Mouse (Mus musculus): ENCODE data around the gene Ugt1a6b. TPM values are rescaled to one million over a fixed set of nuclear protein-coding genes. Genes with fewer than 3 reads are reported as not detected.

Gene Ugt1a6b
- total RNA-seq, 2 experiments from 2014 or later, result 3.7 to 4.6 TPM

DNA sequence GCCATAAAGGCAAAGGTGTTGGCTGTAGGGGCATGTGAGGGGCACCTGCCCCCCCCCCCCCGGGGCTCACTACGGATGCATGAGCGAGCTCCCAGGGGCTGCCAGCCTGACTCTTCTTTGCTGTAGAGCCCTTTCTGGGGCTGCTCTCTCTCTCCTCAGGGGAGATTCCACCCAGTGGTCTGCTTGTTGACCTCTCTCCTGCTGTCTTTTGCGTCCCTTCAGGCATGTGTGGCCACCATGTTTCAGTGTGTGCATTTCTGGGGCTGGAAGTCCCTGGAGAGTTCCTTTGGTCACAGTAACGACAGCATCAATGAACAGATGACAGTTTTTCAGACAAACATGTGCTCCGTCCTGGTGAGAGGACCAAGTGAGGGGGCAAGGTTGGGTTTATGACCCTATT lies 155.3 kb downstream of the Ugt1a6b start:
- no peak for ATAC-seq (ENCODE audit: poor library complexity, severe bottlenecking)

GRCm38 (mm10) chr1:88258881-88259642 lies 156.0 kb downstream of the Ugt1a6b start:
- ATAC-seq (ENCODE audit: poor library complexity, severe bottlenecking), result no peak

GRCm38 (mm10) chr1:88259643-88260024 lies 156.6 kb downstream of the Ugt1a6b start:
- no peak for ATAC-seq (ENCODE audit: poor library complexity, severe bottlenecking)

- ATAC-seq (ENCODE audit: poor library complexity, severe bottlenecking), result peak; percentile 22
Observed at GRCm38 (mm10) chr1:88260114-88260513, 157.1 kb downstream of the Ugt1a6b start.

DNA sequence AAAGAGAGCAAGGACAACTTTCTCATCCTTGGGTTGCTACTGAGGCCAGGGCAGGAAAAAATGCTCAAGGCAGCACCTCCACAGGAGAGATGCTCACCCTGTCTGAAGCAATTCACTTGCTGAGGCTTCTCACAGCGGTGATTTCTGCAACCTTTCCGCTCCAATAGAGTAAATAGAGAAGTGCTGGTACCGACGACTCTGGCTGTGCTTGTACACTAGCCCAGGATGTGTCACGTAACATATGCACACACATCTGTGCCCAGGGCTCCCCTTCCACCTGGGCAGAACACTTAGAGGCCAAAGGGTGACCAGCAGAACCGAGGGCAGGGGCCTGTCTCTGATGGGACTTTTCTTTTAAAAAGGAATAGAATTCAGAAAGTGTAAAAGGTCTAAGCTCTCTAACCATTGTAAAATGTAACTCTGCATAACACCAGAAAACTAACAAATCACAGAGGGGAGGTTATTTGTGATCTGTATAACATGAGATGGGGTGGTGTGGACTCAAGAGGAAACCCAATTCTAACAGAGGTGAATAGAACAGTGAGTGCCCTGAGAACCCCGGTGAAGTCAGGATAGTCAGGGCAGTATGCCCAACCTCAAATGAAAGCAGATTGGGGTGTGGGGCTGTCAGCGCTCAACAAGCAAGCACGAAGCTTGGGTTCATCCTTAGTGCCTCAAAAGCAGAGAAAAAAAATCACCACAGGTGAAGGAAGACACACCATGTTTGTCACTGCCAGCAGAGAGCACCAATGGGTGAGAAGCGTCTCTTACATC lies 157.7 kb downstream of the Ugt1a6b start:
- ATAC-seq (ENCODE audit: poor library complexity, severe bottlenecking), result peak; percentile 48

GRCm38 (mm10) chr1:88261706-88262105 lies 158.7 kb downstream of the Ugt1a6b start:
- no peak for ATAC-seq (ENCODE audit: poor library complexity, severe bottlenecking)

DNA sequence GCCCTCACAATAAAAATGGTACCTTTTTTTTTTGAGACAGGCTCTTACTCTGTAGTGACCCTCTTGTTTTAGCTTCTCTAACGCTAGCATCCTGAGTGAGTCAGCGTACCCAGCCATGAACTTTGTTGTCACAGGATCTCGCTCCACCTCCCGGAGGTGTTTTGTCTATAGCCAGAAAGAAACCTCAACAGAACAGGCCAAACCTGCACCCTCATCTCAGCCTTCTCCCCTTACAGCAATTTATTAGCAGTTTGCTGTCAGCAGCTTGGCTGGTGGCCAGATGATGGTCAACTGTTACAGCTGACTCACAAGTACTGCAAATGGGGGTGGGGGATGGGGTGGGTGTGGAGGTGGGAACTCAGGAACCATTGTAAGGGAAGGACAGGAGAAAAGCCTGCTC lies 159.2 kb downstream of the Ugt1a6b start:
- 0 out of 2 replicates have a peak, but pooled peaks have one; percentile 2 for ATAC-seq (ENCODE audit: poor library complexity, severe bottlenecking)

GRCm38 (mm10) chr1:88262961-88263360 lies 159.9 kb downstream of the Ugt1a6b start:
- no peak for ATAC-seq (ENCODE audit: poor library complexity, severe bottlenecking)

GRCm38 (mm10) chr1:88263778-88264177 lies 160.7 kb downstream of the Ugt1a6b start:
- ATAC-seq (ENCODE audit: poor library complexity, severe bottlenecking), result no peak

DNA sequence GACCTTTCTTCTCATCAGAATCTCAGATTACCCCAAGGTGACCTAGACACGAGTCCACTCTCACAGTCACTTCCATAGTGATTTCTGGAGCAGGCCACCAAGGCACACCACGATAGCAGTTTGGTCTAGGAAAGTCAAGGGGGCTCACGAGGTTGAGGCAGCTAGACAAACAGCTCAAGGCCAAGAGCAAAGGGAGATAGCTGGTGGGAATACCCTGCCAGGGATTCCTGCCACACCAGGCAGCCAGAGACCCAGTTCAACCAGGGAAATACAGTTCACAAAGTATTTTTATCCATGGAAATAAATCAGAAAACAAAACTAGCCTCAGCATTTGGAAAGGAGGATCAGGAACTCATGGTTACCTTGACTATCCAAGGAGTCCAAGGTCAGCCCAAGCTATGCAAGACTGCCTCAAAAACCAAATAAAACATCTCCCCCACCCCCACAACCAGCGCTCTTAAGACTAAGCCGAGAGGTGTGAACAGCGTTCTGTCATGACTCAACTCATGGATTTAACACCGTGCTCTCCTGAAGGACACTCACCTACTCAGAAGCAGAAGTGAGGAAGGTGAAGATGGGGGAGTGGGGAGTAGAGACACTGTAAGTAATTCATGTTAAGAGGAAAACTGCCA lies 161.3 kb downstream of the Ugt1a6b start:
- ATAC-seq (ENCODE audit: poor library complexity, severe bottlenecking), result no peak

GRCm38 (mm10) chr1:88264869-88265240 lies 161.8 kb downstream of the Ugt1a6b start:
- no peak for ATAC-seq (ENCODE audit: poor library complexity, severe bottlenecking)

GRCm38 (mm10) chr1:88266123-88266522 lies 163.1 kb downstream of the Ugt1a6b start:
- no peak for ATAC-seq (ENCODE audit: poor library complexity, severe bottlenecking)

DNA sequence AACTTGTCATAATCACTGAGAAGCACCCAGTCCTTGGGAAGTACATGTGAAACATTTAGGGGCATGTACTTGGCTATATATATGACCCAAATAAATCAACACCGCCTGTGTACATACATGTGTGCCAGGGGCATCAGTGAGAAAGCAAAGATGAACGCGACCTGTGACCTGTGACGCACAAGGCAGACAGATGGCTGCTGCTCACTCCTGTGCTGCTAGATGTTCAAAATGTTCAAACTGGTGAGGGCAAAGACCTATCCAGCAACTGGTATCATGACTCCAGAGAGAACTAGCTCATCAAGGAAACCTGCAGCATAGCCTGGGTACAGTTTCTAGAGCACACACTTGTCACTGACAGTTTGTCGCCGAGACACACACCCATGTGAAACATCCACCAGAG lies 164.4 kb downstream of the Ugt1a6b start:
- ATAC-seq (ENCODE audit: poor library complexity, severe bottlenecking), result no peak

DNA sequence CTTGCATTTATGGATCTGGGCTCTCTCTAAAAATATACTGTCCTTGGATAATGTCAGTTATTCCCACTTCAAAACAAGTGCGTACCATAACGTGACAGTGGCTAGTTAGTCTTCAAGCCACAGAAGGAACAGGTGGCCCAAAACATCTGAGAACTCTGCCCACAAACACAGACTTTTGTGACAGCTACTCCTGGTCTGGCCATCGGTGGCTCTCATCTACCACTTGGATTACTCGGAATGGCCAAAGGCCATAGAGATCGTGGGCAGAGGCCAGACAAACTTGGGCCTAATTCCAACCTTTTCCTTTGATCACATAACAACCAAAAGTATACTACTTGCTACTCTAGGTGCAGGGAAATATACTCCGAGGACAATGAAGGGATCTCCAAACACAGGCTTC lies 165.0 kb downstream of the Ugt1a6b start:
- ATAC-seq (ENCODE audit: poor library complexity, severe bottlenecking), result no peak

Other genes starting within 250 kb of the Ugt1a6b start
- gene Dgkd, start 250.0 kb upstream of the Ugt1a6b start, total RNA-seq (2015), result 52.2 and 73.5 TPM in 2 replicates
- gene Dgkd, start 250.0 kb upstream of the Ugt1a6b start, total RNA-seq (2017), result 59.7 and 63.8 TPM in 2 replicates
- 7.0 and 8.8 TPM in 2 replicates for gene Usp40, start 94.7 kb upstream of the Ugt1a6b start, total RNA-seq (2015)
- gene Usp40, start 94.7 kb upstream of the Ugt1a6b start, total RNA-seq (2017), result 12.8 and 18.9 TPM in 2 replicates
- not detected in 2 replicates for gene Ugt1a10, start 47.9 kb upstream of the Ugt1a6b start, total RNA-seq (2015)
- not detected in 2 replicates for gene Ugt1a10, start 47.9 kb upstream of the Ugt1a6b start, total RNA-seq (2017)
- gene Ugt1a9, start 32.5 kb upstream of the Ugt1a6b start, total RNA-seq (2015), result not detected in 2 replicates
- not detected in 2 replicates for gene Ugt1a9, start 32.5 kb upstream of the Ugt1a6b start, total RNA-seq (2017)
- not detected in 2 replicates for gene Ugt1a8, start 15.4 kb upstream of the Ugt1a6b start, total RNA-seq (2015)
- not detected in 2 replicates for gene Ugt1a8, start 15.4 kb upstream of the Ugt1a6b start, total RNA-seq (2017)
- gene Ugt1a7c, start 8.2 kb upstream of the Ugt1a6b start, total RNA-seq (2015), result 120 and 121 TPM in 2 replicates
- 178 and 196 TPM in 2 replicates for gene Ugt1a7c, start 8.2 kb upstream of the Ugt1a6b start, total RNA-seq (2017)
- 7.2 and 7.6 TPM in 2 replicates for gene Ugt1a6a, start 31.6 kb downstream of the Ugt1a6b start, total RNA-seq (2015)
- gene Ugt1a6a, start 31.6 kb downstream of the Ugt1a6b start, total RNA-seq (2017), result 4.6 and 6.5 TPM in 2 replicates
- gene Ugt1a5, start 62.8 kb downstream of the Ugt1a6b start, total RNA-seq (2015), result 4.3 and 6.1 TPM in 2 replicates
- 0.28 and 0.84 TPM in 2 replicates for gene Ugt1a5, start 62.8 kb downstream of the Ugt1a6b start, total RNA-seq (2017)
- gene Ugt1a2, start 97.3 kb downstream of the Ugt1a6b start, total RNA-seq (2015), result 2.5 and 4.1 TPM in 2 replicates
- gene Ugt1a2, start 97.3 kb downstream of the Ugt1a6b start, total RNA-seq (2017), result 0.12 and 1.2 TPM in 2 replicates
- gene Dnajb3, start 102.5 kb downstream of the Ugt1a6b start, total RNA-seq (2015), result 0.66 TPM in 1 of 2 replicates, not detected in the other
- not detected in 2 replicates for gene Dnajb3, start 102.5 kb downstream of the Ugt1a6b start, total RNA-seq (2017)
- 0.29 and 1.1 TPM in 2 replicates for gene Ugt1a1, start 108.7 kb downstream of the Ugt1a6b start, total RNA-seq (2015)
- gene Ugt1a1, start 108.7 kb downstream of the Ugt1a6b start, total RNA-seq (2017), result 0.37 TPM in 1 of 2 replicates, not detected in the other
- 0.47 and 1.2 TPM in 2 replicates for gene Mroh2a, start 123.7 kb downstream of the Ugt1a6b start, total RNA-seq (2015)
- 0.28 and 0.37 TPM in 2 replicates for gene Mroh2a, start 123.7 kb downstream of the Ugt1a6b start, total RNA-seq (2017)
- gene Hjurp, start 174.4 kb downstream of the Ugt1a6b start, total RNA-seq (2015), result 99.8 and 112 TPM in 2 replicates
- gene Hjurp, start 174.4 kb downstream of the Ugt1a6b start, total RNA-seq (2017), result 174 and 189 TPM in 2 replicates
- not detected in 2 replicates for gene Trpm8, start 174.4 kb downstream of the Ugt1a6b start, total RNA-seq (2015)
- not detected in 2 replicates for gene Trpm8, start 174.4 kb downstream of the Ugt1a6b start, total RNA-seq (2017)